Mouse (Mus musculus) heart, postnatal 0 days (tissue): ENCODE measurements around the gene Smad6. TPM values are rescaled to one million over a fixed set of nuclear protein-coding genes. Genes with fewer than 3 reads are reported as not detected.

ENCODE experiments used
- ATAC-seq: fragments of 200-750 bp; cut with Nextera tagmentation; 2 replicates; pipeline ENCODE4 v1.8.0; 2017; ENCODE audit warnings: low read depth, moderate number of reproducible peaks, moderate library complexity; ENCODE audit not compliant: insufficient read depth
- DNase-seq: peaks from one replicate; pipeline ENCODE4 v3.0.0-alpha.2; 2016; ENCODE audit warnings: low spot score
- H3K27ac ChIP-seq: fragments of 300-500 bp; sonication (generic); 2 replicates; pipeline ENCODE4 v1.5.1; 2014; ENCODE audit warnings: low read depth, mild to moderate bottlenecking
- H3K27me3 ChIP-seq: fragments of 300-500 bp; sonication (generic); 2 replicates; pipeline ENCODE4 v1.6.1; 2014; ENCODE audit warnings: low read length, mixed read lengths; ENCODE audit not compliant: control insufficient read depth, insufficient read depth
- H3K36me3 ChIP-seq: fragments of 300-500 bp; sonication (generic); replicated peaks from 2 replicates; pipeline ENCODE4 v1.6.1; 2014; ENCODE audit warnings: low read length, mixed read lengths; ENCODE audit not compliant: control insufficient read depth, insufficient read depth
- H3K4me1 ChIP-seq: fragments of 300-500 bp; sonication (generic); 2 replicates; pipeline ENCODE4 v1.6.1; 2014; ENCODE audit warnings: antibody characterized with exemption; ENCODE audit not compliant: control insufficient read depth, insufficient read depth
- H3K4me2 ChIP-seq: fragments of 300-500 bp; sonication (generic); 2 replicates; pipeline ENCODE4 v1.6.1; 2014; ENCODE audit warnings: low read depth, mild to moderate bottlenecking, low read length, moderate library complexity
- H3K4me3 ChIP-seq: fragments of 300-500 bp; sonication (generic); 2 replicates; pipeline ENCODE4 v1.5.1; 2014; ENCODE audit warnings: low read depth, low read length
- H3K9ac ChIP-seq: fragments of 300-500 bp; sonication (generic); replicated peaks from 2 replicates; pipeline ENCODE4 v1.6.1; 2014; ENCODE audit warnings: low read depth, low read length, mixed read lengths
- H3K9me3 ChIP-seq: fragments of 300-500 bp; sonication (generic); replicated peaks from 2 replicates; pipeline ENCODE4 v1.6.1; 2016; ENCODE audit warnings: low read length; ENCODE audit not compliant: control insufficient read depth
- CTCF ChIP-seq: IDR thresholded peaks from 2 replicates; pipeline ENCODE4 v1.5.1; 2016; ENCODE audit warnings: antibody characterized with exemption, control low read depth, low read depth
- EP300 ChIP-seq: IDR thresholded peaks from 2 replicates; pipeline ENCODE4 v1.6.1; 2016; ENCODE audit warnings: antibody characterized with exemption, low read depth
- WGBS: fragments of 180-500 bp; shearing (Covaris S2); extraction: QIAGEN DNeasy Blood & Tissue Kit; methylation state at CpG from one replicate; pipeline ENCODE4 v1.1.7; 2014; 5-methylcytosine and 5-hydroxymethylcytosine counted together
- polyA plus RNA-seq: library from polyadenylated mRNA; unstranded; fragments of >200 nt; fragmentation: Nextera tagmentation; extraction: Ambion mirVana; gene quantifications from 2 replicates; pipeline ENCODE4 v1.2.1, GENCODE M21; 2015
- total RNA-seq: library from RNA; depleted of rRNA; stranded (reverse); fragments of >200 nt; gene quantifications from 2 replicates; pipeline ENCODE4 v1.2.3, GENCODE M21; 2014; ENCODE audit warnings: low replicate concordance

The Smad6 gene
- total and polyA plus RNA-seq, 2 experiments from 2014 or later, result 5.6 to 68.4 TPM

DNA sequence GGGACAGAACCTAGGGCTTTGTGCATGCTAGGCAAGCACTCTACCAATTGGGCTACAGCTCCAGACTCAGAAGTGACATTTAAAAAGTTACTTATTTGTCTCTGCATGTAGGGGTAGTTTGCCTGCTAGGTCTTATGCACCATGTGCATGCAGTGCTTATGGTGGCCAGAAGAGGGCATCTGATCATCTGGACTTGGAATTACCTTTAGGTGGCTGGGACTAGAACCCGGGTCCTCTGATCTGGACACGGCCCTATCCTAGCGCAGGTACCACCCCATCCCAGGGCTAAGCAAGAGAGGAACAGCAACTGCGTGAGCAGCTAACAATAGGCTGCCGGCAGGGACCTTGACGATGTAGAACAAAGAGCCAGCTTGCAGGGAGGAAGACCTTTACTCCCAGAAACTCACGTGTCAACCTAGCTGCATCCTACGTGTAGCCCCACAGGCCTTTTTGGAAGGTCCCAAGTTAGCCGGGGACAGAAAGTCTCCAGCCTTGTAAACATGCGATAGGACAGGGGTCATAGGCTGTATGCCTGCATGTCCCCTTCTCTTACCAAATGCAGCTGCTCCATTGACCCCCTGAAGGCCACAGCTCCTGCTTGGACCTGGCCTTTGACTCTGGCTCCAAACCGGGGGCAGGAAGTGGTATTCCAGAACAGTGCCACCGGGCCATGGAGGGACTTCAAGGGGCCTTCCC is 38.8 kb downstream of the Smad6 start:
- TF ChIP-seq CTCF (peak; percentile 40), EP300 (no peak)
- no peaks in the 10 kb centered on the region for H3K9me3 ChIP-seq
- ATAC-seq (no peak), DNase-seq (no peak)
- WGBS, result 76% methylated on average over 12 of the region's 12 CpGs
- no peaks in the 10 kb centered on the region for H3K27me3 ChIP-seq
- H3K9ac ChIP-seq, result no peak overlapping the region
- H3K4me3 ChIP-seq, result no peak overlapping the region
- H3K36me3 ChIP-seq, result no peaks in the 10 kb centered on the region
- peaks cover 78% of the 10 kb centered on the region for H3K4me1 ChIP-seq
- H3K27ac ChIP-seq, result peak overlapping the region; percentile 27; the same call in 1 of the 2 replicates
- H3K4me2 ChIP-seq, result no peak overlapping the region

DNA sequence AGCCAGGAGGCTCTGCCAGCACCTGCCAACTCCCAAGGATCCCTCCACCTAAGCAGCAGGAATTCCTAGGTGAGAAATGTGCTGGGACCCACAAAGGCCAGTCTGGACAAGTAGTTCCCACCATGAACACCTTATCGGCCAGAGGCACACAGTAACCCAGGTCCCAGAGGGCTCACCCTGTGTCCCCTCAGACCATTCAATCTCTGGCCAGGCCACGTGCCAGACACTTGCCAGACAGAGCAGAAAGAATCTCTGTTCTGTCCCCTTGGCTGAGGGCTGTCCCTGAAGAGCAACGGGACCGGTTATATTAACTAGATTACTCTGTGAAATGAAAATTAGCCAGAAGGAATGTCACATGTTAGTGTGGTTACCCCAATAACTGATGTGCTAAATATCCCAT is 39.9 kb downstream of the Smad6 start:
- no peak for DNase-seq
- WGBS, result 22% methylated on average over 4 of the region's 4 CpGs

DNA sequence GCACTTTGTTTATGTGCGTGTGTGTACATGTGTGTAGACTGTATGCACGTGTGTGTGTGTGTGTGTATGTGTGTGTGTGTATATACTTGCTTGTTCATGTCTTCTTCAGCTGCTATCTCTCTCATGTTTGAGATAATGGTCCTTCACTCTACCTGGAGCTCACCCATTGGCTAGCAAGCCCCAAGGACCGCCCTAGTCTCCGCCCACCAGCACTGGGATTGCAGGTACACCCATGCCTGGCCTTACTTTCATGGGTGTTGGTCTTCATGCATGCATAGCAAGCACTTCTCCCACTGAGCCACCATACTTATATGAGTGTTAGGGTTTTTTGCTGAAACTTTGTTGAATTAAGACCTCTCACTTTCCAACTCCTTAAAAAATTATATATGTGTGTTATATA is 40.5 kb downstream of the Smad6 start:
- Histone ChIP-seq H3K4me1 (peaks cover 89% of the 10 kb centered on the region), H3K4me3 (no peak overlapping the region), H3K36me3 (no peaks in the 10 kb centered on the region), H3K27ac (no peak overlapping the region), H3K27me3 (no peaks in the 10 kb centered on the region), H3K9ac (no peak overlapping the region), H3K4me2 (no peak overlapping the region), H3K9me3 (no peaks in the 10 kb centered on the region)
- 81% methylated on average over 4 of the region's 4 CpGs for WGBS
- DNase-seq (no peak), ATAC-seq (no peak)
- no peak for TF ChIP-seq EP300
- TF ChIP-seq CTCF, result no peak

More for the DNA sequence above, 39.9 kb downstream of the Smad6 start:
- Histone ChIP-seq H3K4me3 (no peak overlapping the region), H3K4me1 (peaks cover 87% of the 10 kb centered on the region), H3K4me2 (no peak overlapping the region), H3K9ac (no peak overlapping the region), H3K36me3 (no peaks in the 10 kb centered on the region), H3K9me3 (no peaks in the 10 kb centered on the region), H3K27me3 (no peaks in the 10 kb centered on the region), H3K27ac (peak overlapping the region; percentile 16; the same call in 1 of the 2 replicates)
- TF ChIP-seq EP300 (no peak), CTCF (no peak)
- peak; percentile 22; the same call in 1 of the 2 replicates for ATAC-seq

DNA sequence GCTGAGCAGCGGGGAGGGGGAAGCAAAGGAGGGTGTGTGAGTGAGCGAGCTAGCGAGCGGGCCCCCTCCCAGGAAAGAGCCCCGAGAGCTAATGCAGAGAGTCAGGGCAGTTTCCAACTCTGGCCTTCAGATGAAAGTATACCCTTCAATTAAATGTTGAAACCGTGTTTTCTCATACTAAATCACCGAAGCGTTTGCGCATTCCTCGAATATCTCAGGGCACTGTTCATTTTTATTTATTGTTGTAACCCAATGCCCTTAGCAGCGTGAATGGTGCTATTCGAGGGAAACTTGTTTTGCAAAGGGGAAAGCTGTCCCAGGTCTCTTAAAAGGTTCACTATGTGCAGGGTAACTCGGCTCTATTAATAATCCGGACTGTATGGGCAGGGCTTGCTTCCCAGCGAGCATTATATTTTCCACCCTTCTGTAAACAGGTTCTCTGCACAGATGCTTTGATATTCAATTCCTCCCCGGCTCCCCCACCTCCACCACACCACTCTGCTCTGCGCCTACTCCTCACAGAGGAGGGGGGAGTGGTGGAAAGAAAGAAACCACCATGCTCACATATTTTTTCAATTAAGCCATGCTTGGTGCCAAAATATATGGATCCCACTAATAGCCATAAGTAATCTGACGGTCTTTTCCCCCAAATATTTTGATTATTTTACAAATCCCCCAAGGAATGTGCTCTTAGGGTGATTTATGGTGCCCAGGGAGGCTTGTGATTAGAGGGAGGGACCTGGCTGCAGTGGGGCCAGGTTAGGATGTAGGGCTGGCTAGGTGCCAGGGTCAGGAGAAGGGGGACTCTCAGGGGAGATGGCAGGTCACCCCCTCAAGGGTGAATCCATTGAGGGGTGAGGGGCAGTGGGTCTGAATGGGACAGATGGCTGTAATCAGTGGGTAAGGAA is 41.4 kb downstream of the Smad6 start:
- Histone ChIP-seq H3K27ac (peak overlapping the region; percentile 44), H3K4me3 (no peak overlapping the region), H3K4me2 (no peak overlapping the region), H3K4me1 (peaks cover 90% of the 10 kb centered on the region), H3K9ac (no peak overlapping the region; the same call in 1 of the 2 replicates), H3K27me3 (no peaks in the 10 kb centered on the region), H3K9me3 (no peaks in the 10 kb centered on the region), H3K36me3 (no peaks in the 10 kb centered on the region)
- DNase-seq (no peak), ATAC-seq (no peak)
- whole genome bisulfite sequencing, result 27% methylated on average over 18 of the region's 18 CpGs
- no peak for TF ChIP-seq EP300
- TF ChIP-seq CTCF, result no peak

DNA sequence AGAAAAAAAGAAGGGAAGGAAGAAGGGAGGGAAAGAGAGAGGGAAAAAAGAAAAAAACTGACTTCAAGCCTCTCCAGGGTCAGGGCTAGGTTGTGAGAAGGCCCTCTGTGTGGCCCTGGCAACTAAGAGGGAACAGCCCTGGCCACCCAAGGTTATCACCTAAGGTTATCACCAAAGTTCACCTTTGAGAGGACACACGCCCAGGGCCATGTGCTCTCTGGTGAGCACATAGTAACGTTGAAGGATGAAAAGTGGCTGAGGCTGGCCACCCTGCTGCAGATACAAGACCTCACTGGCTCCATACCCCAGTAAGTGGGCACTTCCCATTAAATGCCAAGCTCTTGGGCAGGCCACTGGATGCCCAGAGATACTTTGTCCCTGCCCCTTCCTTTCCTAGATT is 42.6 kb downstream of the Smad6 start:
- no peak overlapping the region for H3K27ac ChIP-seq
- H3K27me3 ChIP-seq, result no peaks in the 10 kb centered on the region
- H3K36me3 ChIP-seq, result no peaks in the 10 kb centered on the region
- ATAC-seq (no peak), DNase-seq (no peak)
- no peaks in the 10 kb centered on the region for H3K9me3 ChIP-seq
- H3K9ac ChIP-seq, result no peak overlapping the region
- TF ChIP-seq CTCF, result no peak
- TF ChIP-seq EP300, result no peak
- no peak overlapping the region for H3K4me3 ChIP-seq
- 39% methylated on average over 2 of the region's 2 CpGs for WGBS
- H3K4me2 ChIP-seq, result no peak overlapping the region
- H3K4me1 ChIP-seq, result peaks cover 85% of the 10 kb centered on the region
